Mouse (Mus musculus) inflammation-experienced regulatory T-cells, adult 6 months (primary cell): Measurements from ENCODE around the gene B3gnt3. TPM values are rescaled to one million over a fixed set of nuclear protein-coding genes. Genes with fewer than 3 reads are reported as not detected.
"Not testable (repeated sequence)": the region's sequence is repeated elsewhere in the genome, so short reads cannot be mapped to it uniquely, and the experiment has no call there.

Source experiments
- ATAC-seq: one replicate; pipeline ENCODE4 v1.8.0; 2017
- polyA plus RNA-seq, 3 experiments: library from polyadenylated mRNA; unstranded; fragments of 100-300 nt; shearing (Covaris generic); gene quantifications; one replicate each; pipeline ENCODE4 v1.2.1; 2017

B3gnt3 gene
- polyA plus RNA-seq, 3 experiments from 2014 or later: 2.8 to 5.6 (median 4.3) TPM

GRCm38 (mm10) chr8:71709800-71710446 is 8.3 kb upstream of the B3gnt3 start:
- peak; percentile 46 for ATAC-seq

GRCm38 (mm10) chr8:71709134-71709799 is 7.7 kb upstream of the B3gnt3 start:
- no peak for ATAC-seq

GRCm38 (mm10) chr8:71707874-71708273 is 6.3 kb upstream of the B3gnt3 start:
- no peak for ATAC-seq

- ATAC-seq: not testable (repeated sequence)
Measured at GRCm38 (mm10) chr8:71703400-71703799, 1.8 kb upstream of the B3gnt3 start.

- no peak for ATAC-seq
Measured at GRCm38 (mm10) chr8:71702923-71703322, 1.3 kb upstream of the B3gnt3 start.

GRCm38 (mm10) chr8:71702087-71702432 is 471 bp upstream of the B3gnt3 start:
- peak; percentile 44 for ATAC-seq

GRCm38 (mm10) chr8:71700493-71701269 is 908 bp downstream of the B3gnt3 start:
- ATAC-seq: peak; percentile 54

GRCm38 (mm10) chr8:71695456-71695855 is 6.1 kb downstream of the B3gnt3 start:
- ATAC-seq: not testable (repeated sequence)

- peak; percentile 5 for ATAC-seq
Measured at GRCm38 (mm10) chr8:71693166-71694041, 8.2 kb downstream of the B3gnt3 start.

GRCm38 (mm10) chr8:71692509-71692908 is 9.1 kb downstream of the B3gnt3 start:
- ATAC-seq: peak; percentile 91

GRCm38 (mm10) chr8:71689028-71689427 is 12.6 kb downstream of the B3gnt3 start, which contains the start of gene Insl3:
Gene Insl3, plus strand, starts transcription at chr8:71689214.
- no peak for ATAC-seq

GRCm38 (mm10) chr8:71687616-71688015 is 14.0 kb downstream of the B3gnt3 start:
- no peak for ATAC-seq

- no peak for ATAC-seq
Measured at GRCm38 (mm10) chr8:71686143-71686734, 15.3 kb downstream of the B3gnt3 start.

- ATAC-seq: no peak
Measured at GRCm38 (mm10) chr8:71685573-71685972, 16.0 kb downstream of the B3gnt3 start.

GRCm38 (mm10) chr8:71684701-71685100 is 16.9 kb downstream of the B3gnt3 start:
- no peak for ATAC-seq

GRCm38 (mm10) chr8:71682832-71683231 is 18.8 kb downstream of the B3gnt3 start:
- ATAC-seq: no peak

- no peak for ATAC-seq
Measured at GRCm38 (mm10) chr8:71681369-71681915, 20.1 kb downstream of the B3gnt3 start.

- no peak for ATAC-seq
Measured at GRCm38 (mm10) chr8:71680471-71680870, 21.1 kb downstream of the B3gnt3 start.

- ATAC-seq: no peak
Measured at GRCm38 (mm10) chr8:71679550-71680168, 21.9 kb downstream of the B3gnt3 start.

GRCm38 (mm10) chr8:71679116-71679515 is 22.5 kb downstream of the B3gnt3 start:
- ATAC-seq: no peak

- ATAC-seq: no peak
Measured at GRCm38 (mm10) chr8:71678216-71678615, 23.4 kb downstream of the B3gnt3 start.
